Mouse (Mus musculus) heart, embryonic 13.5 days (tissue): ENCODE measurements around the gene Tmem242. TPM values are rescaled to one million over a fixed set of nuclear protein-coding genes. Genes with fewer than 3 reads are reported as not detected.

ENCODE experiments used
- ATAC-seq: fragments of 200-750 bp; cut with Nextera tagmentation; 2 replicates; pipeline ENCODE4 v1.8.0; 2017; ENCODE audit warnings: moderate TSS enrichment; ENCODE audit not compliant: insufficient number of reproducible peaks, low FRiP score, low TSS enrichment; ENCODE audit errors: extremely low read depth
- H3K27ac ChIP-seq: fragments of 300-500 bp; sonication (generic); replicated peaks from 2 replicates; pipeline ENCODE4 v1.5.1; 2015; ENCODE audit warnings: moderate library complexity, mild to moderate bottlenecking, inconsistent platforms
- H3K27me3 ChIP-seq: fragments of 300-500 bp; sonication (generic); replicated peaks from 2 replicates; pipeline ENCODE4 v1.6.1; 2015; ENCODE audit warnings: mild to moderate bottlenecking, inconsistent platforms
- H3K36me3 ChIP-seq: fragments of 300-500 bp; sonication (generic); 2 replicates; pipeline ENCODE4 v1.6.1; 2015; ENCODE audit warnings: mild to moderate bottlenecking, inconsistent platforms
- H3K4me1 ChIP-seq: fragments of 300-500 bp; sonication (generic); 2 replicates; pipeline ENCODE4 v1.6.1; 2015; ENCODE audit warnings: inconsistent platforms
- H3K4me2 ChIP-seq: fragments of 300-500 bp; sonication (generic); 2 replicates; pipeline ENCODE4 v1.6.1; 2015; ENCODE audit warnings: inconsistent platforms, mild to moderate bottlenecking, moderate library complexity
- H3K4me3 ChIP-seq: fragments of 300-500 bp; sonication (generic); 2 replicates; pipeline ENCODE4 v1.5.1; 2015; ENCODE audit warnings: moderate library complexity, mild to moderate bottlenecking, inconsistent platforms
- H3K9ac ChIP-seq: fragments of 300-500 bp; sonication (generic); 2 replicates; pipeline ENCODE4 v1.6.1; 2015; ENCODE audit warnings: inconsistent platforms, mild to moderate bottlenecking, moderate library complexity
- H3K9me3 ChIP-seq: fragments of 300-500 bp; sonication (generic); 2 replicates; pipeline ENCODE4 v1.6.1; 2016; ENCODE audit warnings: inconsistent platforms
- WGBS: fragments of 180-500 bp; shearing (Covaris S2); methylation state at CpG from one replicate; pipeline ENCODE4 v1.1.7; 2015; ENCODE audit warnings: mixed read lengths; 5-methylcytosine and 5-hydroxymethylcytosine counted together
- polyA plus RNA-seq: library from polyadenylated mRNA; unstranded; fragments of >200 nt; fragmentation: Nextera tagmentation; extraction: Ambion mirVana; gene quantifications from 2 replicates; pipeline ENCODE4 v1.2.1, GENCODE M21; 2015

Gene Tmem242
- polyA plus RNA-seq, 1 experiment from 2014 or later: 122 TPM

DNA sequence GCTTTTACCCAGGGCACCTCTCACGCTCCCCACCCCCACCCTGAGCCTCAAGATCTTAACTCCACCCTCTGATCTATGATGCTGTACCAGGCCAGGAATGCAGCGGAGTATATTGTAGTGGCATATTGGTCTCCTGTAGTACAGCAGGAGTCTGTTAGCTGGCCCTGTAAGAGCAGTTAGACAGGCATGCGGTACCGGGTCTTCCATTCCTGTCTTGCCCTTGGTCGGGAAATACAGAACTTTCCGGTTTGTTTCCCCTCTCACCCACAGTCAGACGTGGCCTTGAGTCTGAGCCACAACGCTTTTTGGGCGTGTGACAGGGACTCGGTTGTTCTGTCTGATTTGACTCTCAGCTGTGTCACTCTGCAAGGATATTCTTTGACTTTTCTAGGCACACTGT is 38.8 kb downstream of the Tmem242 start:
- no peak overlapping the region for H3K4me2 ChIP-seq
- no peak for ATAC-seq
- no peak overlapping the region for H3K4me3 ChIP-seq
- no peaks in the 10 kb centered on the region for H3K9me3 ChIP-seq
- peaks cover 39% of the 10 kb centered on the region for H3K27me3 ChIP-seq
- WGBS: 87% methylated on average over 10 of the region's 10 CpGs
- H3K9ac ChIP-seq: no peak overlapping the region
- peaks cover 28% of the 10 kb centered on the region for H3K4me1 ChIP-seq
- no peaks in the 10 kb centered on the region for H3K36me3 ChIP-seq
- H3K27ac ChIP-seq: no peak overlapping the region

DNA sequence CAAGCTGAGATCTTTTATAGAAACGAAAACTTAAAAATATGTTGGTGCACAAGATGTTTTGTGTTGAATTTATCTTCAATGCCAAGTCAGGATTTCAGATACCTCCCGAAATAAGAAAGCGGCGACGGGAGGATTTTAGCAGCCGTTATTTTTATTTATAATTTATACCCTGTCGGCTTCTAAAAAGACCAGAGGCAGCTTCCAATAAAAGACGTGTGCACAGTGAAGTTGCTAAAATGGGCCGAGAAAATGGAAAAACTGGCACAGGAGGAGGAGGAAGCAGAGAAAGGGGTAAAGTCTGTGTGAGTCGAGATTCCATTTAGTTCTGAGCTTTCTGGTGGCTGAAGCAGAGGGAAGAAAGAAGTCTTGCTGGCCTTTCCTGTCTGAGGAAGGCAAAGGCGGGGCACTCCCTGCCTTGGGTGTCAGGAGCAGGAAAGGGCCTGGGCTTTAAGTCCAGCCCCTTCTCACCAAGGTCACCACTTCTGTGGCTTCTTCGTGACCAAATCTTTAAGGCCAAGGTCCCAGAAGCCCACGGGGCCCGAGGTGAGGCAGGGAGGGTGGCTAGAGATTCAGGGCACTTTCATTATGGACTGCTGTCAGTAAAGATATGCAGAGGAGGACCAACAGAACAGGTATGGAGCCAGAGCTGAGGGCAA is 39.5 kb downstream of the Tmem242 start:
- Histone ChIP-seq H3K36me3 (no peaks in the 10 kb centered on the region), H3K27me3 (peaks cover 34% of the 10 kb centered on the region), H3K4me1 (peaks cover 28% of the 10 kb centered on the region), H3K4me3 (no peak overlapping the region), H3K9me3 (no peaks in the 10 kb centered on the region), H3K27ac (no peak overlapping the region), H3K9ac (no peak overlapping the region), H3K4me2 (no peak overlapping the region)
- ATAC-seq: no peak
- WGBS: 68% methylated on average over 14 of the region's 14 CpGs

DNA sequence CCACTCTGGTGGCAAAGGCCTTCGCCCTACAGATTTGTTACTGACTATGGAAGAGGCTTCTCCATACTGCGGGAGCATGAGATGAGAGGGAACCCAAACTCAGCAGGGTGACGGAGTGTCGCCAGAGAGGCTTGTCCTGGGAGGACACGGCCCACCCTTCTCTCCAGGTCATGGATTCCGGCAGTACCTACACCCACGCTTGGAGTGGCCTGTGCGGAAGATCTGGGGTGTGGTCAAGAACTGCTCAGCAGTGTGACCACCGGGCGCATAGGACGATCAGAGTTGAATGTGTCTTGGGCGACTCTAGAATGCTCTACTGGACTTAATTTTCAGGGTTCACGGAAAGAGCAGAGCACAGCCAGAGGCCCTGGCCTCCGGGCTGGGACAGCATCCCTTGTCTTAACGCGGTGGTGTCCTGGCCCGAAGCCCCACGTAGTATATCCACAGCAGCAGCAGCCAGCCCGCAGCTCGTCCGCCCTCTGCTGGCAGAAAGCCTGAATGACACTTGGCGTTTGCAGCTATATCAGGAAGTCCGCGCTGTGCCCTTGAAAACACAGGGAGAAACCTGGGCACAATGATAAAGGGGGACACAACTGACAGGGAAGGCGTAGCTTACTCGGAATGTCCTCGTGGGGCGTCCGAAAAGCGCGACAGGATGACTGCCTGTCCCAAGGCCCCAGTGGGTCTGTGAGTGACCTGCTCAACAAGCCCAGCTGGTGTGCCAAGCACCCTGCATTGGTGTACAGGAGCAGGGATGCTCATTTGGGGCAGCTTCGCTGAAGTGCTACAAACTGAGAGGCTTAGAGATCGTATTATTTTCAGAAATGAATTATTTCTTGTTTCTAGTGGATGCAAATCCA is 42.7 kb downstream of the Tmem242 start:
- peak overlapping the region; percentile 54 for H3K4me2 ChIP-seq
- peaks cover 13% of the 10 kb centered on the region for H3K4me1 ChIP-seq
- H3K9ac ChIP-seq: peak overlapping the region; percentile 61; the same call in 1 of the 2 replicates
- H3K27ac ChIP-seq: no peak overlapping the region
- H3K4me3 ChIP-seq: no peak overlapping the region
- peak; percentile 66; the same call in 1 of the 2 replicates for ATAC-seq
- 27% methylated on average over 33 of the region's 33 CpGs for WGBS
- peaks cover 10% of the 10 kb centered on the region; the same call in 1 of the 2 replicates for H3K27me3 ChIP-seq
- no peaks in the 10 kb centered on the region for H3K36me3 ChIP-seq
- no peaks in the 10 kb centered on the region for H3K9me3 ChIP-seq

DNA sequence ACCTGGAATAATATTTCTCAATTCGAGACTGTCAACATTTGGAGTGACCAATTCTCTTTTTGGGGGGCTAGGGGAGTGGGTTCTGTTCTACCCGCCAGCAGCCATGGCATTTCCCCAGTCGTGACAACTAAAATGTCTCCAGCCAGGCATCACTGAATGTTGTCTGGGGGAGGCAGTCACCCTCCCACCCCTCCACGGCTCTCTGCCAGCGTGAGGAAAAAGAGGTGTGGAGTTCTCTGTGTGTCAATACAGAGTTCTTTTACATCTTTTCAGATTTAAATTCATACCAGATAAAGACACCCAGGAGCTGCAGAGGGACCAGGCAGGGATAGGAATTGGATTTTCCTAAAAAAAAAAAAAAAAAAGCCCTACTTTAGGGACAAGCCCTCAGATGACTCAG is 43.8 kb downstream of the Tmem242 start:
- Histone ChIP-seq H3K27ac (no peak overlapping the region), H3K36me3 (no peaks in the 10 kb centered on the region), H3K4me2 (no peak overlapping the region), H3K4me3 (no peak overlapping the region), H3K9me3 (no peaks in the 10 kb centered on the region), H3K9ac (no peak overlapping the region), H3K27me3 (peaks cover 10% of the 10 kb centered on the region; the same call in 1 of the 2 replicates), H3K4me1 (peaks cover 6% of the 10 kb centered on the region)
- 67% methylated on average over 5 of the region's 5 CpGs for WGBS
- no peak for ATAC-seq

DNA sequence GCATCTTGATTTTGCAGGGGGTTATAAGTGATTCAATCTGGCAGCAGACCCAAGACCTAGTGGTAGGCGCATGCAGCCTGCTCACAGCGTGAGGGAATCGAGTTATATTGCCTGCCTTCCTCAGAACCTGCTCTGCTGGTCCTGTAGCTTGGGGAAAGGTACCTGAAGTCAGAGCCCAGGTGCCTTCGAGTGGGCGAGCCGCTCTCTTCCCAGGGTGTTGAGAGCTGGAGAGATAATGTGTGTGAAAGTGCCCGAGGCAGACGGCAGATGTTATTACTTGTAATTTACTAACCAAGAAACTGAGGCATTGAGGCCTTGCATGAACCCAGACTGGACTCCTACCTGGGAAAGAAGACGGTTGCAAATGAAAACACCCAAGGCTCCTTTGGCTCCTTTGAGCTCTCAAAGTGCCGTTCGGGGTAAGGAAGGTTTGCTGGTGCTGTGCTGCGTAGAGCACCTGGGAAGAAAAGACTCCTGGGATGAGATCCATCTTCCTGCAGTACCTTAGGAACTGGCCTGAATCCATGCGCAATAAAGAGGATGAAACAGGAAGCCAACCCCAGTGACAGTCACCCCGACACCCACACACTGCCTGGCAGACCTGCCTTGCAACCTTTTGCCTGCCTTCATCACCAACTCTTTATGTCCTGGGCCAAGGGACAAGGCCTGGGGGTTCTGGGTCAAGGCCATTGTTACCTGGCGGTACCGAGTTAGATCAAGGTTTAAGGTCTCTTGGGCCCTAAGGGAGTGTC is 44.4 kb downstream of the Tmem242 start:
- Histone ChIP-seq H3K27ac (no peak overlapping the region), H3K4me1 (peaks cover 8% of the 10 kb centered on the region), H3K9ac (no peak overlapping the region), H3K9me3 (no peaks in the 10 kb centered on the region), H3K36me3 (no peaks in the 10 kb centered on the region), H3K4me2 (no peak overlapping the region), H3K27me3 (peaks cover 10% of the 10 kb centered on the region; the same call in 1 of the 2 replicates), H3K4me3 (no peak overlapping the region)
- no peak for ATAC-seq
- 81% methylated on average over 16 of the region's 16 CpGs for WGBS

DNA sequence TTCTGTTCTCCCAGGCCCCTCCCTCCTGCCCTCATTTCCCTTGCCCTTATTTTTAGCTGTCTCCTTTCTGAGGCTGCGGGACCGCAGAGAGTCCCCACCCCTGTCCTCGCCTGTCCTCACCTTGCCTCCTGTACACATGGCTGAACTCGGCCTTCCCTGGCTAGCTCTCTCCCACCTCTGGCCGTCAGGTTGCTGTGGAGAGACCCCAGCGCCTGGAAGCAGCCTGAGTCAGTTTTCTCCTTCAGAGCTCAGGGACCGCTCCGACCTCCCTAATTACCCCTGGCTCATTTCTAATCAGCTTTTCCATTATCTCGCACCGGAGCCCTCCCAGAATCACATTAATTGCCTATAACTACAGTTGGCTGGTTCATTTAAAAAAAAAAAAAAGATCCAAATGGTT is 49.4 kb downstream of the Tmem242 start:
- no peak overlapping the region for H3K9ac ChIP-seq

DNA sequence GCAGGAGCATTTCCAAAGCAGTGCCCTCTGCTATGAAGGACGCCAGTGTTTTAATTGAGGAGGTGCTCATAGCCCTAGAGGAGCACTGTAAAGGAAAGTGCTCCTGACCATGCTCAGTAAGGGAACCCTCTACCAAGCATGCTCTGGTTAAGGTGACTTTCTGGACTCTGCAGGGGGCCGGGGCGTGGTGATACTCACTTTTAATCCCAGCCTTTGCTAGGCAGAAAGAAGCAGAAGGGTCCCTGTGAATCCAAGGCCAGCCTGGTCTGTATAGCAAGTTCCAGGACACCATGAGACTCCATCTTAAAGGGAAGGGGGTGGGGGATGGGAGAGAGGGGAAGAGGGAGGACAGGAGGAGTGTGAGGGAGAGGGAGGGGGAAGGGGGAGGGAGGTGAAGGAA is 51.7 kb downstream of the Tmem242 start:
- H3K4me2 ChIP-seq: no peak overlapping the region
- H3K9ac ChIP-seq: no peak overlapping the region
- no peak overlapping the region for H3K4me3 ChIP-seq
- no peaks in the 10 kb centered on the region for H3K9me3 ChIP-seq
- H3K4me1 ChIP-seq: peaks cover 9% of the 10 kb centered on the region
- H3K27me3 ChIP-seq: no peaks in the 10 kb centered on the region
- H3K27ac ChIP-seq: no peak overlapping the region
- no peak for ATAC-seq
- H3K36me3 ChIP-seq: no peaks in the 10 kb centered on the region
- 74% methylated on average over 3 of the region's 3 CpGs for WGBS

More for the DNA sequence above, 49.4 kb downstream of the Tmem242 start:
- Histone ChIP-seq H3K9me3 (no peaks in the 10 kb centered on the region), H3K4me1 (peaks cover 9% of the 10 kb centered on the region), H3K27me3 (no peaks in the 10 kb centered on the region), H3K4me2 (no peak overlapping the region), H3K27ac (no peak overlapping the region), H3K4me3 (no peak overlapping the region), H3K36me3 (no peaks in the 10 kb centered on the region)
- no peak for ATAC-seq
- WGBS: 46% methylated on average over 10 of the region's 10 CpGs

DNA sequence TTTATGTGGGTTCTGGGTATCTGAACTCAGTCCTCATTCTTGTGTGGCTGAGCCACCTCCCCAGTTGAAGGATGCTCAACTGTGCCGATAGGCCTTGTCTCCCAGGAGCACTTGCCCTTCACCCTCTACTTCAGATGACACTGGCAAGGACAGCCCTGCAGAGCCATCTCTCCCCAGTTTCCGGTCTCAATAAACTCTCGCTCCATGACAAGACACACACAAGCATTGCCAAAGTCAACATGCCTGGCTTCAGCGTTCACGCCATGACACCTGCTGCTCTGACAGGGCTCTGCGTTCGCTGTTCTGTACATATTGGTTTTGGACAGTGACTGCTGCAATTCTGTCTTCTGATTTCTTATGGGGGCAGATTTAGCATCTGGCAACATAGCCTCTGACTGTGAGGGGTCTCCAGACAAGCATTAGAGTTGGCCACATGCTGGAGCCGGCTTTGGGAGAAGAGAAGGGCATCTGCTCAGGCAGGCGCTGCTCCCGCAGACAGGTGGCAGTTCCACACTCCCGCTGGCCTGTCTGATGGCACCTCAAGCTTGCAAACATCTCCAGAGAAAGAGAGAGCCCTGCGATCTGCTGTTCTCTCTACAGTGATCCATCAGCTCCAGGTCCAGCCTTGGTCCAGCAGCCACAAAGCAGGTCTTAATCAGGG is 53.0 kb downstream of the Tmem242 start:
- Histone ChIP-seq H3K36me3 (no peaks in the 10 kb centered on the region), H3K4me1 (peaks cover 9% of the 10 kb centered on the region), H3K9me3 (no peaks in the 10 kb centered on the region), H3K27me3 (no peaks in the 10 kb centered on the region), H3K27ac (no peak overlapping the region), H3K4me3 (no peak overlapping the region), H3K4me2 (no peak overlapping the region), H3K9ac (no peak overlapping the region)
- 77% methylated on average over 12 of the region's 12 CpGs for WGBS
- no peak for ATAC-seq

DNA sequence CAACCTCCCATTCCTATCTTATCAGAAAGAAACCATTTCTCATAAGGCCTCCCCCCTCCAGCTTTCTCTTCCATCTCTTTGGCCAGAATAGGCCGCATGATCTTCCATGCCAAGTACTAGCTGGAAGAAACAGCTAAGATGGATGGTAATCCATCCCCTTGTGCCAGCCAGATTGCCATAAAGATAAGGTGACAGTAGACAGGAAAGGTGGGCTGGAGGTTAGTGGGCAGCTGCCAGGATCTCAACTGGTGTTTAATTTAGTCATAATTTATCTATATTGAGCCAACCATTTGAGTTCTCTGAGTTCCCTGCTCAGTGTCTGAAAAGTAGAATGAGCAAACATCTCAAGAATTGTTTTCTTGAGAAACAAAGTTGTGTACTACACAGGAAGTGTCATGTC is 54.4 kb downstream of the Tmem242 start:
- H3K9me3 ChIP-seq: no peaks in the 10 kb centered on the region
- no peak overlapping the region for H3K27ac ChIP-seq
- no peaks in the 10 kb centered on the region for H3K27me3 ChIP-seq
- H3K4me2 ChIP-seq: no peak overlapping the region
- no peak for ATAC-seq
- WGBS: 83% methylated on average over 1 of the region's 1 CpGs
- H3K4me1 ChIP-seq: peaks cover 8% of the 10 kb centered on the region
- H3K9ac ChIP-seq: no peak overlapping the region
- no peaks in the 10 kb centered on the region for H3K36me3 ChIP-seq
- no peak overlapping the region for H3K4me3 ChIP-seq

DNA sequence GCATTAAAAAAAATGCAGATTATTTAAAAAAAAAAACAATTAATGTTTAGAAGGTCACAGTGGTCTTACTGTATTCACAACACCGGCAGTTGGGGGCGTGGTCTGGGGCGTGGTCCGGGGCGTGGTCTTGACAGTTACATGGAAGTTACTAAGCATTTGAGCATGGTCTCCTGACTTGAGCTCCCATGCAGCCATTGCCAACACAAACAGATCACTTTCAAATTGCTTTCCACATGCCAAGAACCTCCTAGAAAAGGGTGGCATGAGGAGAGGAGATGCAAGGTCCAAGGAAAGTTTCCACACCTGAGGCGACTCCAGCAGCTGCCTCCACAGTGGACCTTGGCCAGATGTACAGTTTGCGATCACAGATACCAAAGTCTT is 62.1 kb downstream of the Tmem242 start:
- no peak for ATAC-seq
- Histone ChIP-seq H3K4me2 (no peak overlapping the region), H3K27me3 (no peaks in the 10 kb centered on the region; the same call in 1 of the 2 replicates), H3K27ac (no peak overlapping the region), H3K4me3 (no peak overlapping the region), H3K9ac (no peak overlapping the region), H3K36me3 (no peaks in the 10 kb centered on the region), H3K4me1 (peaks cover 10% of the 10 kb centered on the region; the same call in 1 of the 2 replicates), H3K9me3 (no peaks in the 10 kb centered on the region)
- 28% methylated on average over 7 of the region's 7 CpGs for WGBS
